Mouse (Mus musculus) liver, adult 2 months (tissue): ENCODE results near the gene Gnat2. TPM values are rescaled to one million over a fixed set of nuclear protein-coding genes. Genes with fewer than 3 reads are reported as not detected.
A peak's percentile ranks its signal among the peaks of the same experiment; 100 is the strongest.

Experiments
- DNase-seq: peaks from one replicate; pipeline ENCODE4 v3.0.0-alpha.2; 2011; ENCODE audit warnings: low read depth, low spot score; ENCODE audit errors: extremely low read depth
- H3K27ac ChIP-seq: fragments of 200-500 bp; replicated peaks from 2 replicates; pipeline ENCODE4 v1.5.1; 2012; ENCODE audit warnings: low read depth, mild to moderate bottlenecking, control low read depth, inconsistent platforms, low read length; ENCODE audit not compliant: insufficient read depth
- H3K27me3 ChIP-seq: fragments of 200-500 bp; 2 replicates; pipeline ENCODE4 v1.6.1; 2012; ENCODE audit warnings: mild to moderate bottlenecking, moderate library complexity, low read length, inconsistent platforms; ENCODE audit not compliant: control insufficient read depth, insufficient read depth
- H3K36me3 ChIP-seq: fragments of 200-500 bp; 2 replicates; pipeline ENCODE4 v1.6.1; 2012; ENCODE audit warnings: low read length, inconsistent platforms; ENCODE audit not compliant: control insufficient read depth, insufficient read depth
- H3K4me1 ChIP-seq: fragments of 200-500 bp; 2 replicates; pipeline ENCODE4 v1.6.1; 2011; ENCODE audit warnings: low read length; ENCODE audit not compliant: control insufficient read depth, insufficient read depth
- H3K4me3 ChIP-seq: fragments of 200-500 bp; 2 replicates; pipeline ENCODE4 v1.5.1; 2011; ENCODE audit warnings: low read depth, mild to moderate bottlenecking, control low read depth, low read length, moderate library complexity; ENCODE audit not compliant: insufficient read depth
- H3K79me2 ChIP-seq: fragments of 200-500 bp; 2 replicates; pipeline ENCODE4 v1.6.1; 2012; ENCODE audit warnings: inconsistent platforms, mild to moderate bottlenecking, low read length, moderate library complexity; ENCODE audit not compliant: control insufficient read depth, insufficient read depth
- H3K9ac ChIP-seq: fragments of 200-500 bp; 2 replicates; pipeline ENCODE4 v1.6.1; 2012; ENCODE audit warnings: low read depth, mild to moderate bottlenecking, control low read depth, inconsistent platforms, low read length
- CTCF ChIP-seq: fragments of 200-500 bp; IDR thresholded peaks from 2 replicates; pipeline ENCODE4 v1.5.1; 2011; ENCODE audit warnings: low read depth, low read length, control low read depth
- POLR2A ChIP-seq: fragments of 200-500 bp; IDR thresholded peaks from 2 replicates; pipeline ENCODE4 v1.6.1; 2011; ENCODE audit warnings: low read length, control low read depth; ENCODE audit not compliant: insufficient read depth; ENCODE audit errors: extremely low read depth
- WGBS: fragments of 180-500 bp; shearing (Covaris S2); methylation state at CpG from one replicate; pipeline ENCODE4 v1.1.7; 2018; 5-methylcytosine and 5-hydroxymethylcytosine counted together
- polyA plus RNA-seq: library from polyadenylated mRNA; depleted of rRNA; stranded (reverse); fragments of >200 nt; gene quantifications from 2 replicates; pipeline ENCODE4 v1.2.3, GENCODE M21; 2012
- total RNA-seq: library from RNA; depleted of rRNA; stranded (reverse); fragments of >200 nt; gene quantifications from 2 replicates; pipeline ENCODE4 v1.2.3, GENCODE M21; 2014

Gnat2 gene
- total and polyA plus RNA-seq, 2 experiments: 1.5 to 2.9 TPM

DNA sequence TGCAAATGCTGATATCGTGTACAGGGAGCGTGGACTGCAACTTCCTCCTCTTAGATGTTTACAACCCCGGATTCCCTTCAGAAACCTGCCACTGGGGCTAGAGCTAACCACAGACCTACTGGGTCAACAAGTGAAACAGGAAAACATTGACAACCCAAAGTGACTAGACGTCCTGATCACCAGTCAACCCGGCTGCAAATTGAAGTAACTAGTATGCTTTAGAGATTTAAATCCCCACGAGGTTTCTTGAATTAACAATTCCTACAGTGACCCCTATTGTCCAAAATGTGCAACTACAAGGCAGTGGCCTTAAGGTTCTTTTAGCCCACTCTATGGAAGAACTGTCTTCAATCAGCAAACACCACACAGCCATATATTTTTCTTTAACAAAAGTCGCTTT lies 31.2 kb upstream of the Gnat2 start:
- Histone ChIP-seq H3K36me3 (no peaks in the 10 kb centered on the region), H3K27ac (no peak overlapping the region), H3K9ac (peak overlapping the region; percentile 68; the same call in 1 of the 2 replicates), H3K27me3 (no peaks in the 10 kb centered on the region), H3K4me3 (no peak overlapping the region), H3K79me2 (no peaks in the 10 kb centered on the region), H3K4me1 (peaks cover 3% of the 10 kb centered on the region)
- TF ChIP-seq CTCF (peak; percentile 52), POLR2A (no peak)
- WGBS: 7% methylated on average over 7 of the region's 7 CpGs
- peak; percentile 79 for DNase-seq

DNA sequence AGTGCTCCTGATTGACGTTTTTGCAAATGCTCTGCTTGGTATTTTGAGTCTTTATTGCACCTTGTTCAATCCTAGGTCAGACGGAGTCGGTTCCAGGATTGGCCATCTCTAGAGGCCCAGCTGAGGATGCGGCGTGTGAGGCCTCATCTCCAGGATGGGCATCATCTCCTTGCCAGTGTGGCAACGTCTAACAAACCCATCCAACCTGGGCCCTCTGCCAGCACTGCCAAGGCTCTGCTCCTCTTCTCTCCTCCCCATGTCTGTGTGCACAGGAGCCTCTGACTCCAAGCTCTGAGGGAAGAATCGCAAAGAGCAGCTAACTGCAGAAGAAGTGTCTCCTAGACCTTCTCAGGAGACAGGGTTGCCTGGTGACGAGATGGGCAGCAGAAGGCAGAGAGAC lies 29.9 kb upstream of the Gnat2 start:
- TF ChIP-seq CTCF (no peak), POLR2A (no peak)
- WGBS: 86% methylated on average over 8 of the region's 8 CpGs
- Histone ChIP-seq H3K9ac (no peak overlapping the region), H3K27me3 (no peaks in the 10 kb centered on the region), H3K27ac (no peak overlapping the region), H3K79me2 (no peaks in the 10 kb centered on the region), H3K4me3 (no peak overlapping the region), H3K36me3 (no peaks in the 10 kb centered on the region), H3K4me1 (peaks cover 6% of the 10 kb centered on the region)
- no peak for DNase-seq

DNA sequence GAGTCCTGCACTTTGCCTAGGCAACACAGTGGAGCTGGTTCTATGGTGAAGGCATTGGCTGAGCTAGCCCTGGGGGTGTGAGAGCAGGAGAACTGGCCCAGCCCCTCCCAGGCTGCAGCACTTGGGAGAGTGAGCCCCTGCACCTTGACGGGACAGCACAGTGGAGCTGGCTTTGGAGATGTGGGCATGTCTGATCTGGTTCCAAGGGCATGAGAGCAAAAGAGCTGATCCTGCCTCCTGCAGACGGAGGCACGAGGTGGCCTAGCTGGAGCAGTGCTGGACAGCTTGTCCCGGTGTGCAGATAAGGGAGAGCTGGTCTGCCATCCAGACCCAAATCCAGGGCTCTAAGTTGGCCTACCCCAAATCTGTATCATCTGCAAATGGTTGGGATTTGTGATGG lies 27.9 kb upstream of the Gnat2 start:
- TF ChIP-seq CTCF (no peak), POLR2A (no peak)
- Histone ChIP-seq H3K36me3 (no peaks in the 10 kb centered on the region), H3K4me3 (no peak overlapping the region), H3K27ac (no peak overlapping the region), H3K4me1 (peaks cover 14% of the 10 kb centered on the region), H3K79me2 (no peaks in the 10 kb centered on the region), H3K9ac (no peak overlapping the region), H3K27me3 (no peaks in the 10 kb centered on the region)
- WGBS: 39% methylated on average over 4 of the region's 4 CpGs
- DNase-seq: no peak

DNA sequence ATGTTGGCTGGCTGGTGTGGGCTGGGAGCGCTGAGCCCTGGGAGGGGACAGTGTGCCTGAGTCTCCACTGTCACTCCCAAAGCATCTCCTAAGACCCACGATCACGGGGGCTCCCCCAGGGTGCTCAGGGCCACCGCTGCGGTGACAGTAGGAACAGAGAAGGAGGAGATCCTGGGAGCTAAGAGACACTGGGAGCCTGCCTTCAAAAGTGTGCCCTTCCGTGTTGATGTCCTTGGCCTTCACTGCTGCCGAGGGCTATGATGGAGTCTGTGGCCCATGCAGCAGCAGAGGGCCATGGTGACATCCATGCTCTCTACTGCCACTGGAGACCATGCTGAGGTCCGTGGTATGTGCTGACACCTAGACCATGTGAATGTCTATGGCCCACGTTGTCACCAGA lies 27.0 kb upstream of the Gnat2 start:
- WGBS: 70% methylated on average over 9 of the region's 9 CpGs
- Histone ChIP-seq H3K9ac (no peak overlapping the region), H3K4me1 (peaks cover 17% of the 10 kb centered on the region), H3K79me2 (no peaks in the 10 kb centered on the region), H3K27me3 (no peaks in the 10 kb centered on the region), H3K36me3 (no peaks in the 10 kb centered on the region), H3K27ac (no peak overlapping the region), H3K4me3 (no peak overlapping the region)
- no peak for DNase-seq
- no peak for TF ChIP-seq CTCF
- TF ChIP-seq POLR2A: no peak

DNA sequence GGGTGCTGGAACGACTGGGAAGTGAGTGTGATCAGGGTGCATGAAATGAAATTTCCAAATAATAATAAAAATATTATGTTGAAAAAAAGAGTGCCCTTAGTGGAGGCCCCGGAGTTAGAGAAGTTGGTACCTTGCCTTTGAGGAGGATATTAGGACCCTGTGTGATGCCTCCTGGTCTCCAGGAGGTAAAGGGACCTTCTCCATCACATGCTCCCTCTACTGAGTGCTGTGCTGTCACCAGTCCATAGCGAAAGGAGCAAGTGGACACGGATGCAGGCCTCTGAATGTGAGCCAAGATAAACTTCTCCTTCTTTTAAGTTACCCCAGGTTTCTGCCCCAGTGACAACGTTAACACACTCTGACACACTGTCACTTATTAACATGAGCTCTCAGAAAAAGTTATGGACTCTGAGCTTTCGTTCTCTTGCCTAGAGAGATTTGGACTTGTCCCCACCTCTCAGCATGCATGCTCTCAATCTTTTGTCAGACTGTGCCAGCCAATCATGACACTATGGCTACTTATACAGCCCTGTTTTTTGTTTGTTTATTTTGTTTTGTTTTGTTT lies 25.1 kb upstream of the Gnat2 start:
- peaks cover 17% of the 10 kb centered on the region for H3K4me1 ChIP-seq
- no peaks in the 10 kb centered on the region for H3K27me3 ChIP-seq
- peak overlapping the region; percentile 95 for H3K27ac ChIP-seq
- no peak overlapping the region for H3K4me3 ChIP-seq
- WGBS: 30% methylated on average over 6 of the region's 6 CpGs
- TF ChIP-seq POLR2A (no peak), CTCF (no peak)
- no peak overlapping the region for H3K9ac ChIP-seq
- H3K79me2 ChIP-seq: no peaks in the 10 kb centered on the region
- DNase-seq: peak; percentile 100
- no peaks in the 10 kb centered on the region for H3K36me3 ChIP-seq

DNA sequence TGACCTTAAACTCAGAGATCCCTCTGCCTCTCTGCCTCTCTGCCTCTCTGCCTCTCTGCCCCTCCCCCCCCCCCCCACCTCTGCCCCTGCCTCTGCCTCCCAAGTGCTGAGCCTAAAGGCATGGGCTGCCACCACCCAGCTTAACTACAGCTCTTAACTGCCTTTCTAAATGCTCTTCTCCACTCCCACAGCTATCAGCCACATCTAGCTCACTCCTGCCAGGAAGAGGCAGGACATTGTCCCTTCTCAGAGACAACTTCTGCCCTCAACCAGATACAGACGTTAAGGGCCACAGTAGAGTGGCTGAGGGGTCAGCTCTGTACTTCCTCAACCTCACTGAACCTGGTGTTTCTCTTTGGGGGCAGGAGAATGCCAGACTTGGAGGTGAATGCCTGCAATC lies 23.8 kb upstream of the Gnat2 start:
- 0% methylated on average over 1 of the region's 1 CpGs for WGBS
- Histone ChIP-seq H3K4me1 (peaks cover 17% of the 10 kb centered on the region), H3K27ac (peak overlapping the region; percentile 95), H3K36me3 (no peaks in the 10 kb centered on the region), H3K79me2 (no peaks in the 10 kb centered on the region), H3K9ac (peak overlapping the region; percentile 64), H3K4me3 (peak overlapping the region; percentile 27), H3K27me3 (no peaks in the 10 kb centered on the region)
- TF ChIP-seq CTCF (no peak), POLR2A (no peak)
- DNase-seq: peak; percentile 63
